Mouse (Mus musculus): ENCODE measurements around the gene Ablim1.

Gene Ablim1

DNA sequence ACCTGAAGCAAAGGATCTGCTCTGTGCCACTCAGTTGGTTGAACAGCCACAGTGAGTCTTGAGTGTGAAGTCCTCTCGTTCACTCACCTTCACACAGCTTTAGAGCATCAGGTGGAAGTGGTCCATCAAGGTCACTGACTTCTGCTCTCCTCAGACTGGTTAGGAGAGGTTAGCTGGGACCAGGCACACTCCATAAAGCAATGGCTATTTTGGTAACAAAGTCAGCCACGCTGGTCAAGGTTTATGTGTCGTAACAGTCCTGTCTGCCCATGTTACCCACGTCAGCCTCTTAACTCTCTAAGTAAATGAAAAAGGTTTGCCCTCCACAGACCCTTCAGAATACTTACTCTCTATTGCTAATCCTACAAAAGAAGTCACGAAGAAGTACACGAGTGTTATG lies 44.0 kb downstream of the Ablim1 start:
- no peak for TF ChIP-seq GATA4 (IDR thresholded peaks at IDR 0.05; ENCODE audit: insufficient replicate concordance, low read length)

- no peak for TF ChIP-seq GATA4 (IDR thresholded peaks at IDR 0.05; ENCODE audit: insufficient replicate concordance, low read length)
These were observed 44.9 kb downstream of the Ablim1 start for GRCm38 (mm10) chr19:57269791-57270190.

GRCm38 (mm10) chr19:57267531-57267930 lies 47.2 kb downstream of the Ablim1 start:
- no peak for TF ChIP-seq GATA4 (IDR thresholded peaks at IDR 0.05; ENCODE audit: insufficient replicate concordance, low read length)

DNA sequence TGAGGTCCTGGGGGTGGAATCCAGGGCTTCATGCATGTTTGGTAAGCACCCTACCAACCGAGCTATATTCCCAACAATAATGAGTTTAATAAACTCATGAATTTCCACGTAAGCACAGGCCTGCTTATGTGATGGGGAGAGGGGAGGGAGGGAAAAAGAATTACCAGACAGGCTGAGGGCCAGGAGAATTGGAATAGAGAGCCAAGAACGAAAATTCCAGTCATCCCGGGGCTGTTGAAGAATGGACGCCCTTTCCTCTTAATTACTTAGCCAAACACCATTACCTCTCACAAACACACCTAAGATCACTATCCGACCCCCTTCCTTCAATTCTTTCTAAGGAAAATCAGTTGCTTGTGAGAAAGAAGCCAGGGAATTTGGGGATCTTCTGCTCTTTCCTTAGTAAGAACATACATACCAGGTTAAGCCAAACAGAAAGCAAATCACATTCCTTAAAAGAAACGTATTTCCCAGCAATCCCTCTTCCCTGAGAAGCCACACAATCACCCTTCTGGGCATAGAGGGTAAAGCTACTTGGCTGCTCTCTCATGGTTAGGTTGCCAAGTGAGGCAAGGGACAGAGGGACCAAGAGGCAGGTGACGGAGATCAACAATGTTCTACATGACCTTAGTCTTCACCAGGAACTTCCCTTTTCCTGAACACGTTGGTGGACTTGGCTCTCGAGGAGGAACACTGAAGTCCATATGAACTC lies 48.2 kb downstream of the Ablim1 start:
- TF ChIP-seq GATA4 (IDR thresholded peaks at IDR 0.05; ENCODE audit: insufficient replicate concordance, low read length) = no peak

GRCm38 (mm10) chr19:57264296-57264947 lies 50.3 kb downstream of the Ablim1 start:
- TF ChIP-seq GATA4 (IDR thresholded peaks at IDR 0.05; ENCODE audit: insufficient replicate concordance, low read length) = no peak

DNA sequence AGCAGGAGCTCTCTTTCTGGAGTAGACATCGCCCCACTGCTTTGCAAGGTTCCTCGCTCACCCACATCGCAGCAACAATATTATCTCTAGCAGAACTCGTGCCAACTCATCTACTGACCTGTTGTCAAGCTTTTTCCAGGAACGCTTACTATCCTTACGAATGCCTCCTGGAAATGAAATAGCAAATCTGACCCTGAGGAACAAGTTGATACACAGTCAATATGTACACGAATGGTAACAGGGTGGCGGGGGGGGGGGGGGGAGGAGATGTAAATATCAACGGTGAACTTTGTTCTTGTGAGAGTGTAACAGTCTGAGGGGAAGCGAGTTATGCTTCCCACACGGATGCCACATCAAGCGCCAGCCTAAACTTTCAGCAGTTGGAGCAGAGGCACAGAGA lies 56.9 kb downstream of the Ablim1 start:
- no peak for TF ChIP-seq GATA4 (IDR thresholded peaks at IDR 0.05; ENCODE audit: insufficient replicate concordance, low read length)

GRCm38 (mm10) chr19:57256666-57257065 lies 58.1 kb downstream of the Ablim1 start:
- no peak for TF ChIP-seq GATA4 (IDR thresholded peaks at IDR 0.05; ENCODE audit: insufficient replicate concordance, low read length)

DNA sequence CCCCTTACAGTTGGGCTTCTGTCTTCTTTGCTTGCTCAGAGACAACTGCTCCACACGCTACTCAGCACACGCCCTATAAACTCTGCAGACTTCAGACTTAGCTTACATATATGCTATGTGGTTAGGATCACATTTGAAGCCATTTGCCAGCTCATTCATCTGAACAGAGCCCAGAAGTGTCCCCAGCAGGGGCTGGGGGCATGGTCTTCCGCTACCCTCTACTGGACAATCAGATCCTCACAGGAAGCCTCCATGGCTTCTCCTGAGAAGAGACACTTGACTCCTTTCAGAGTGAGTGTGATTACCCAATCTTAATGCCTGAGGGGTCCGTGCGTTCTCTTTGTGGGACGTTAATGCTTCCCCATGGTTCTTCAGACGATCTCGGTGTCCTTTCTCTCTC lies 59.6 kb downstream of the Ablim1 start:
- TF ChIP-seq GATA4 (IDR thresholded peaks at IDR 0.05; ENCODE audit: insufficient replicate concordance, low read length) = no peak

DNA sequence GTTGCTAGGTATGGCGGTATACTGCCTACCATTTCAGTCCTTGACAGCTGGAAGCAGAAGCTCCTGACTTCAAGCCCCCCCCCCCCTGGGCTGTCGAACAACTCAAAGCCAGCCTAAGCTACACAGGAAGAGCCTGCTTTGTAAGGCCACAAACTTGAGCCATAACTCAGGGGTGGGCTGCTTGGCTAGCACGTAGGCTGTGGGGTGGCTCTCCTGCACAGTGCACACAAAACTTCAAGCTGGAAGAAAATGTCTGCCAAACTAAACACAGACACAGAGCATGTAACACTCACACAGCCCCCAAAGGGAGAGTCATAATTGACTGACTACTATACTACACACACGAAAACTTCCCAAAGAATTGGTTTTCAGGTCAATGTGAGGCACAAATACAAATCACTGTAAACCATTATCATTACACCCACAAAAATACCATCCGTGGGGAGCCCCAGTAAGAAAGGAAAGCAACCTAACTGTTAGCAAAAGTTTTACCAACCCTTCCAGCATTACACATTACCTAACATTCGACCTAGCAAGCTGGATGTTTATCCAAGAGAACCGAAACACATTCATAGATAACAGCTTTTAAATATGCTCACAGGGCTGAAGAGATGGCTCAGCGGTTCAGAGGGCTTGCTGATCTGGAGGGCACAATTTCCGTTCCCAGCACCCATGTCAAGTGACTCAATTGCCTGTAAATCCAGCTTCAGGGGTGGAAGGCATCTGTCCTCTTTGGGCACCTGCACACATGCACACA lies 61.8 kb downstream of the Ablim1 start:
- no peak for TF ChIP-seq GATA4 (IDR thresholded peaks at IDR 0.05; ENCODE audit: insufficient replicate concordance, low read length)

DNA sequence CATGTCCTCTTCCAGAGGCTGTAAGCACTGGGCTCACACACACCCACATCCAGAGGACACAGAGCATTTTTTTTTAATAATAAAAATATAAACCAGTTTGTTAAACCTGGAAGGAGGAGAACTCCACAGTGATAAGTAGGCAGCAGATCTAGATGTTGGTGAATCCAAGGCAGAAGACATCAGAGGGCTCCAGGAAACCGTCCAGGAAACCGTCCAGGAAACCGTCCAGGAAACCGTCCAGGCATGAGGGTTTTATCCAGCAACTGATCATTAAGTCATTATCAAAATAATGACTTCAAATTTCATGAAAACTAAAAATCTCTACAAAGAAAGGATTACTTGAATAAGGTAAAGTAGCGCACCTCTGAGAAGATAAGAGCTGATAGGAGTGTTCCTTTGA lies 65.9 kb downstream of the Ablim1 start:
- no peak for TF ChIP-seq GATA4 (IDR thresholded peaks at IDR 0.05; ENCODE audit: insufficient replicate concordance, low read length)

- TF ChIP-seq GATA4 (IDR thresholded peaks at IDR 0.05; ENCODE audit: insufficient replicate concordance, low read length) = no peak
These were observed 67.5 kb downstream of the Ablim1 start for GRCm38 (mm10) chr19:57247221-57247620.

- TF ChIP-seq GATA4 (IDR thresholded peaks at IDR 0.05; ENCODE audit: insufficient replicate concordance, low read length) = no peak
These were observed 70.4 kb downstream of the Ablim1 start for GRCm38 (mm10) chr19:57244281-57244680.

DNA sequence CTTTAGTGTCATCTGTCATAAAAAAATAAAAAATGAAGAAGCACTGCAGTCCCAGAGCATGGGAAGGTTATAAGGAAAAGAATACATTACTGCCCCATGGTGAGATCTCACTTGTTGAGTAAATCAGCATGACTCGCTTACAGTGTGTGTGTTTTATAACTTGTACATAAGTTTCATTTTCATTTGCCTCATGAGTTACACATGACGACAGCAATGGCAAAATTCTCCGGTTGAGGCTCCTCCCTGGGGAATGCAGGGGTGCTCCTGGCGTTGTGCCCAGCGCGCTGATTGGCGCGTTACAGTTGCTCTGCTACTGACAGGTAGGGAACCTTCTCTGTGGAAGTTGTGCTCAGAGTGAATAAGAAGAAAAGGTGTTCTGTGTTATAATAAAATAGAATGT lies 71.1 kb downstream of the Ablim1 start:
- TF ChIP-seq GATA4 (IDR thresholded peaks at IDR 0.05; ENCODE audit: insufficient replicate concordance, low read length) = no peak

- TF ChIP-seq GATA4 (IDR thresholded peaks at IDR 0.05; ENCODE audit: insufficient replicate concordance, low read length) = no peak
These were observed 71.5 kb downstream of the Ablim1 start for GRCm38 (mm10) chr19:57243191-57243590.

DNA sequence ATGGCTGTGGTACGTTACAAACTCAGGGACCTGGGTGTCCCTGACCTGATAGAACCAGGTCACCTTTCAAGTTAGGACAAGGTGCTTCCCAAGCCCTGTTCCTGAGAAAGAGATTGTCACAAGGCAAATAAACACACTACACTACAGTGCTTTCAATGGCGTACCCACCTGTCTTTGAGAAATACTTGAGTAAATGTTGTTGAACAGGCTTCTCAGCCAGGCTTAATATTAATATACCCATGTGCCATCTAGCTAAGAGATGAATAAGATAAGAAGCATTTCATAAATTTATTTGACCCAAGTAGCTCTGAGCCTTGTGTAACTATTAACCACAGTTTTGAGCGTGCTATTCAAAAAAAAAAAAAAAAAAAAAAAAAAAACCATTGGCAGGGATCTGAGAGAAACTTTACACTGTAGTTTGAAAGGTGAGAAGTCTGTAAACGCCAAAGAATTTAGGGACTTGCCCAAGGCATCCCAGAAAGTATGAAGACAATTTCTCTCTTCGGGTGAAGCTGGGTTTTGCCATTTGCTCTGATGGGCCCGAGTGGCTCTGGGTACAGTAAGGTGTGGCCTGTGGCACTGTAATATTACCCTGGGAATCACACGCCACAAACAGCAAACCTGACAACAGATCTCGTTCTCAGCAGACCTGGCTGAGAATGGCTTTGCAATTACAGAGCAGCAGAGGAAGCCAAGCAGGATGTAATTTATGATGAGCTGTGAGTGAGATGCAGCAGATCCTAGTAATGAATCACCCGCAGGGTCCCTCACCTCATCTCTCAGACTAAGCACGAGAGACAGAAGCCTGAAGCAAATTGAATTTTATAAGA lies 73.1 kb downstream of the Ablim1 start:
- peak; percentile 26; the same call in 1 of the 2 replicates for TF ChIP-seq GATA4 (IDR thresholded peaks at IDR 0.05; ENCODE audit: insufficient replicate concordance, low read length)
